ENCODE assay signal across 9 mouse cellular contexts in genomic region chr7:84029120-84029771, GRCm38 (mm10). TPM values are rescaled to one million over a fixed set of nuclear protein-coding genes. Genes with fewer than 3 reads are reported as not detected.
DNase-seq lines count a peak whose midpoint lies in the region; ATAC-seq and TF ChIP-seq lines count a peak whose summit lies in the region.
"Had no signal": no experiment of that assay in that cellular context is flagged by ENCODE, and none has a peak within 500 bp of the region (broad histone marks: within the 10 kb centered on the region; RNA-seq: fewer than 3 reads in every experiment).

No protein-coding gene starts in this region.

- intact Hi-C loops in heart, postnatal 10 days (cut with DNase I): loop anchor here (5.0 kb wide), 1 partner anchor 92 kb away; no protein-coding TSS in a partner anchor

- TF ChIP-seq POLR2A in myocyte (IDR thresholded peaks at IDR 0.05; ENCODE audit: insufficient read length, low read depth): no peak

- no peak overlapping the region for H3K4me3 ChIP-seq in heart, embryonic 10.5 days
- no peak overlapping the region for H3K4me3 ChIP-seq in myocyte
- no peak overlapping the region for H3K4me3 ChIP-seq in heart, embryonic 11.5 days (ENCODE audit: low read depth, low read length)
- H3K4me3 ChIP-seq: stomach, embryonic 15.5 days had no signal

- 35% methylated on average over 3 of the region's 3 CpGs for WGBS in heart, embryonic 10.5 days
- 47% methylated on average over 3 of the region's 3 CpGs for WGBS in heart, embryonic 11.5 days (ENCODE audit: insufficient replicate concordance)

- DNase-seq in heart, postnatal 10 days: peak; percentile 26 to 42
- no peak for DNase-seq in heart, embryonic 10.5 days (ENCODE audit: low spot score)
- peak; percentile 57 for DNase-seq in right cerebral cortex, adult 18-20 months
- DNase-seq in right cerebral cortex, postnatal 10 days (ENCODE audit: low spot score in 2 of 2): no peak
- peak; percentile 76 to 77 for DNase-seq in cerebellum, postnatal 10 days

- H3K79me2 ChIP-seq in myocyte (ENCODE audit: control insufficient read depth, insufficient read depth): no peaks in the 10 kb centered on the region

- H3K27me3 ChIP-seq in heart, embryonic 10.5 days (ENCODE audit: insufficient read depth, poor library complexity, severe bottlenecking): no peaks in the 10 kb centered on the region
- no peaks in the 10 kb centered on the region for H3K27me3 ChIP-seq in myocyte (ENCODE audit: control insufficient read depth, insufficient read depth, insufficient read length)
- no peaks in the 10 kb centered on the region for H3K27me3 ChIP-seq in heart, embryonic 11.5 days (ENCODE audit: control insufficient read depth, insufficient read depth, low read length)
- H3K27me3 ChIP-seq: stomach, embryonic 15.5 days had no signal

- no peak overlapping the region for H3K9ac ChIP-seq in heart, embryonic 11.5 days (ENCODE audit: low read depth, low read length)
- H3K9ac ChIP-seq: stomach, embryonic 15.5 days had no signal

- no peak overlapping the region for H3ac ChIP-seq in myocyte (ENCODE audit: control insufficient read depth, insufficient read length)

- no peaks in the 10 kb centered on the region for H3K9me3 ChIP-seq in heart, embryonic 10.5 days
- H3K9me3 ChIP-seq in heart, embryonic 11.5 days (replicated peaks; ENCODE audit: control insufficient read depth, low read length): no peaks in the 10 kb centered on the region
- H3K9me3 ChIP-seq: stomach, embryonic 15.5 days had no signal

- peak overlapping the region; percentile 91 for H3K4me2 ChIP-seq in myocyte (ENCODE audit: low read depth)
- H3K4me2 ChIP-seq in heart, embryonic 11.5 days: no peak overlapping the region
- H3K4me2 ChIP-seq: stomach, embryonic 15.5 days had no signal

- H3K27ac ChIP-seq in heart, embryonic 10.5 days: no peak overlapping the region
- no peak overlapping the region for H3K27ac ChIP-seq in heart, embryonic 11.5 days (ENCODE audit: low read depth, low read length)
- H3K27ac ChIP-seq: stomach, embryonic 15.5 days had no signal

- ATAC-seq in inflammation-experienced regulatory T-cells, adult 6 months: no peak
- no peak for ATAC-seq in heart, embryonic 11.5 days (replicated peaks; ENCODE audit: insufficient number of reproducible peaks, low FRiP score, low TSS enrichment)

- H3K4me1 ChIP-seq in heart, embryonic 10.5 days: peaks cover 12% of the 10 kb centered on the region
- H3K4me1 ChIP-seq in heart, embryonic 11.5 days (ENCODE audit: control insufficient read depth, insufficient read depth, low read length): no peaks in the 10 kb centered on the region

- H3K36me3 ChIP-seq in heart, embryonic 10.5 days: no peaks in the 10 kb centered on the region
- no peaks in the 10 kb centered on the region for H3K36me3 ChIP-seq in myocyte (ENCODE audit: control insufficient read depth, insufficient read depth)
- H3K36me3 ChIP-seq in heart, embryonic 11.5 days (ENCODE audit: control insufficient read depth, insufficient read depth, low read length): no peaks in the 10 kb centered on the region
- H3K36me3 ChIP-seq: stomach, embryonic 15.5 days had no signal

TF ChIP-seq in myocyte, 11 proteins besides CTCF, POLR2A, EP300 and RAD21:
- TF ChIP-seq MYOD1 (IDR thresholded peaks at IDR 0.05; ENCODE audit: control insufficient read depth in 1 of 3, insufficient read length in 2 of 3, low read depth in 2 of 3) (peak; percentile 15 to 73 (median 54)), MYOG (IDR thresholded peaks at IDR 0.05; ENCODE audit: control insufficient read depth in 1 of 3, insufficient read depth in 1 of 3, insufficient read length in 2 of 3, low read depth in 2 of 3) (peak; percentile 27 to 88 (median 79)), TCF12 (IDR thresholded peaks at IDR 0.05; ENCODE audit: insufficient read depth, poor library complexity, severe bottlenecking) (peak; percentile 42), USF1 (IDR thresholded peaks at IDR 0.05; ENCODE audit: low read depth) (no peak), TCF3 (IDR thresholded peaks at IDR 0.05; ENCODE audit: insufficient read length, low read depth) (peak; percentile 21), SRF (IDR thresholded peaks at IDR 0.05; ENCODE audit: control insufficient read depth, insufficient read length, low read depth) (no peak), CEBPB (IDR thresholded peaks at IDR 0.05; ENCODE audit: insufficient read depth, poor library complexity, severe bottlenecking) (no peak), E2F4 (IDR thresholded peaks at IDR 0.05; ENCODE audit: insufficient read depth) (no peak), POLR2AphosphoS2 (IDR thresholded peaks at IDR 0.05; ENCODE audit: insufficient read length, low read depth) (no peak), MAX (IDR thresholded peaks at IDR 0.05; ENCODE audit: low read depth) (no peak), REST (IDR thresholded peaks at IDR 0.05; ENCODE audit: insufficient read depth, insufficient read length) (no peak)

RNA-seq across cellular contexts. Expression of gene Cemip, which starts 57.1 kb away (rescaled TPM):
- total RNA-seq in heart, postnatal 10 days (2021): 1 to 10 TPM; 1.5 TPM
- polyA plus RNA-seq in heart, embryonic 10.5 days (2016; fragmentation: Nextera tagmentation; extraction: Ambion mirVana): 0.41 and 0.70 TPM in 2 replicates
- polyA plus RNA-seq in myocyte (2012; fragmentation: generic; extraction: Trizol): 11.2 TPM
- under 1 TPM in 1 of 3 experiments, not detected in 2; 0.20 TPM for polyA plus RNA-seq in inflammation-experienced regulatory T-cells, adult 6 months (2017; shearing (Covaris generic))
- polyA plus RNA-seq in heart, embryonic 11.5 days (2014; fragmentation: Nextera tagmentation; extraction: Ambion mirVana): 0.72 and 0.82 TPM in 2 replicates

Comparison
In these comparisons a context has a peak if more than half of its experiments do, and no peak if none do; other contexts are left out.
1. DNase-seq: peak in heart, postnatal 10 days (2 of 2), right cerebral cortex, adult 18-20 months (single experiment) and cerebellum, postnatal 10 days (2 of 2); none in heart, embryonic 10.5 days (single experiment) and right cerebral cortex, postnatal 10 days (0 of 2).